Mouse (Mus musculus) forebrain, postnatal 0 days (tissue): Measurements from ENCODE around the gene Serpinc1. TPM values are rescaled to one million over a fixed set of nuclear protein-coding genes. Genes with fewer than 3 reads are reported as not detected.

ENCODE experiments used
- ATAC-seq: fragments of 200-750 bp; cut with Nextera tagmentation; 2 replicates; pipeline ENCODE4 v1.8.0; 2017; ENCODE audit warnings: mild to moderate bottlenecking, moderate library complexity
- DNase-seq: peaks from one replicate; pipeline ENCODE4 v3.0.0-alpha.2; 2015
- H3K27ac ChIP-seq: fragments of 300-500 bp; sonication (generic); 2 replicates; pipeline ENCODE4 v1.5.1; 2014; ENCODE audit warnings: low read depth, mild to moderate bottlenecking, antibody characterized with exemption, low read length, moderate library complexity, mixed read lengths
- H3K27me3 ChIP-seq: fragments of 300-500 bp; sonication (generic); 2 replicates; pipeline ENCODE4 v1.6.1; 2014; ENCODE audit warnings: mild to moderate bottlenecking, low read length, mixed read lengths; ENCODE audit not compliant: insufficient read depth
- H3K36me3 ChIP-seq: fragments of 300-500 bp; sonication (generic); 2 replicates; pipeline ENCODE4 v1.6.1; 2014; ENCODE audit warnings: mild to moderate bottlenecking, moderate library complexity; ENCODE audit not compliant: insufficient read depth
- H3K4me1 ChIP-seq: fragments of 300-500 bp; sonication (generic); 2 replicates; pipeline ENCODE4 v1.6.1; 2014; ENCODE audit warnings: antibody characterized with exemption; ENCODE audit not compliant: insufficient read depth
- H3K4me2 ChIP-seq: fragments of 300-500 bp; sonication (generic); 2 replicates; pipeline ENCODE4 v1.6.1; 2014; ENCODE audit warnings: low read depth, mild to moderate bottlenecking, moderate library complexity
- H3K4me3 ChIP-seq: fragments of 300-500 bp; sonication (generic); 2 replicates; pipeline ENCODE4 v1.5.1; 2014; ENCODE audit warnings: low read depth, low read length, mixed read lengths
- H3K9ac ChIP-seq: fragments of 300-500 bp; sonication (generic); 2 replicates; pipeline ENCODE4 v1.6.1; 2014; ENCODE audit warnings: mild to moderate bottlenecking
- H3K9me3 ChIP-seq: fragments of 300-500 bp; sonication (generic); 2 replicates; pipeline ENCODE4 v1.6.1; 2016; ENCODE audit warnings: low read length
- CTCF ChIP-seq: sonication (generic); IDR thresholded peaks from 2 replicates; pipeline ENCODE4 v1.5.1; 2016; ENCODE audit warnings: antibody characterized with exemption, control low read depth, low read depth
- WGBS: fragments of 180-500 bp; shearing (Covaris S2); extraction: QIAGEN DNeasy Blood & Tissue Kit; methylation state at CpG from one replicate; pipeline ENCODE4 v1.1.7; 2014; 5-methylcytosine and 5-hydroxymethylcytosine counted together
- polyA plus RNA-seq: library from polyadenylated mRNA; unstranded; fragments of >200 nt; fragmentation: Nextera tagmentation; extraction: Ambion mirVana; gene quantifications from 2 replicates; pipeline ENCODE4 v1.2.1, GENCODE M21; 2015
- total RNA-seq: library from RNA; depleted of rRNA; stranded (reverse); fragments of >200 nt; gene quantifications from 2 replicates; pipeline ENCODE4 v1.2.3, GENCODE M21; 2014

The Serpinc1 gene
- total and polyA plus RNA-seq, 2 experiments from 2014 or later: 0.10 to 2.3 TPM

GRCm38 (mm10) chr1:161033856-161034434, 55.6 kb downstream of the Serpinc1 start:
- Histone ChIP-seq H3K4me1 (peaks cover 11% of the 10 kb centered on the region; the same call in 1 of the 2 replicates), H3K9me3 (no peaks in the 10 kb centered on the region), H3K27ac (peak overlapping the region; percentile 89), H3K9ac (peak overlapping the region; percentile 77), H3K27me3 (no peaks in the 10 kb centered on the region), H3K4me3 (peak overlapping the region; percentile 88), H3K36me3 (peaks cover 47% of the 10 kb centered on the region), H3K4me2 (peak overlapping the region; percentile 58)
- WGBS: 1% methylated on average over 21 of the region's 21 CpGs
- TF ChIP-seq CTCF: no peak
- ATAC-seq (no peak; the same call in 1 of the 2 replicates), DNase-seq (no peak)

GRCm38 (mm10) chr1:161034435-161035280, 56.3 kb downstream of the Serpinc1 start, which contains the start of gene Zbtb37:
TSS of gene Zbtb37 (minus strand) at chr1:161034849.
- no peak for TF ChIP-seq CTCF
- ATAC-seq (peak; percentile 96), DNase-seq (peak; percentile 100)
- Histone ChIP-seq H3K9me3 (no peaks in the 10 kb centered on the region), H3K27me3 (no peaks in the 10 kb centered on the region), H3K4me3 (peak within 1 kb of the TSS; percentile 88), H3K9ac (peak within 1 kb of the TSS; percentile 77), H3K36me3 (peaks cover 51% of the 10 kb centered on the region), H3K4me1 (peaks cover 11% of the 10 kb centered on the region; the same call in 1 of the 2 replicates), H3K4me2 (peak within 1 kb of the TSS; percentile 84), H3K27ac (peak within 1 kb of the TSS; percentile 89)
- WGBS: 5% methylated on average over 56 of the region's 76 CpGs

- Histone ChIP-seq H3K4me3 (peak overlapping the region; percentile 88), H3K4me1 (peaks cover 11% of the 10 kb centered on the region; the same call in 1 of the 2 replicates), H3K36me3 (peaks cover 49% of the 10 kb centered on the region), H3K27ac (peak overlapping the region; percentile 89), H3K27me3 (no peaks in the 10 kb centered on the region), H3K9me3 (no peaks in the 10 kb centered on the region), H3K9ac (peak overlapping the region; percentile 77), H3K4me2 (peak overlapping the region; percentile 84)
- no peak for TF ChIP-seq CTCF
- WGBS: under 1% methylated on average over 14 of the region's 14 CpGs
- ATAC-seq (peak; percentile 46), DNase-seq (no peak)
Observed at GRCm38 (mm10) chr1:161035281-161035785, 56.9 kb downstream of the Serpinc1 start.

- no peak for TF ChIP-seq CTCF
- peak; percentile 52 for DNase-seq
- Histone ChIP-seq H3K9ac (peak overlapping the region; percentile 77), H3K27me3 (no peaks in the 10 kb centered on the region), H3K4me2 (peak overlapping the region; percentile 84), H3K27ac (peak overlapping the region; percentile 89), H3K9me3 (no peaks in the 10 kb centered on the region), H3K4me3 (peak overlapping the region; percentile 88), H3K4me1 (peaks cover 11% of the 10 kb centered on the region; the same call in 1 of the 2 replicates), H3K36me3 (peaks cover 47% of the 10 kb centered on the region)
- under 1% methylated on average over 6 of the region's 6 CpGs for WGBS
- ATAC-seq: no peak
Observed at GRCm38 (mm10) chr1:161035786-161036404, 57.5 kb downstream of the Serpinc1 start.

- peak; percentile 54 for DNase-seq
Observed at GRCm38 (mm10) chr1:161036411-161036841, 58.0 kb downstream of the Serpinc1 start.

GRCm38 (mm10) chr1:161037026-161037425, 58.6 kb downstream of the Serpinc1 start:
- WGBS: 0% methylated on average over 1 of the region's 1 CpGs
- Histone ChIP-seq H3K27me3 (no peaks in the 10 kb centered on the region), H3K4me2 (peak overlapping the region; percentile 84), H3K36me3 (peaks cover 37% of the 10 kb centered on the region), H3K4me1 (peaks cover 11% of the 10 kb centered on the region; the same call in 1 of the 2 replicates), H3K9me3 (no peaks in the 10 kb centered on the region), H3K27ac (no peak overlapping the region), H3K9ac (peak overlapping the region; percentile 77), H3K4me3 (peak overlapping the region; percentile 88)
- TF ChIP-seq CTCF: no peak
- no peak for ATAC-seq
- no peak for DNase-seq

More at GRCm38 (mm10) chr1:161036411-161036841, 58.0 kb downstream of the Serpinc1 start:
- H3K4me2 ChIP-seq: peak overlapping the region; percentile 84
- peak overlapping the region; percentile 89 for H3K27ac ChIP-seq
- TF ChIP-seq CTCF: no peak
- under 1% methylated on average over 5 of the region's 5 CpGs for WGBS
- H3K4me3 ChIP-seq: peak overlapping the region; percentile 88
- H3K9ac ChIP-seq: peak overlapping the region; percentile 77
- H3K36me3 ChIP-seq: peaks cover 43% of the 10 kb centered on the region
- no peaks in the 10 kb centered on the region for H3K27me3 ChIP-seq
- H3K9me3 ChIP-seq: no peaks in the 10 kb centered on the region
- ATAC-seq: no peak
- peaks cover 11% of the 10 kb centered on the region; the same call in 1 of the 2 replicates for H3K4me1 ChIP-seq
